Mouse (Mus musculus): Measurements from ENCODE around the gene Rnf167. TPM values are rescaled to one million over a fixed set of nuclear protein-coding genes. Genes with fewer than 3 reads are reported as not detected.
A peak's percentile ranks its signal among the peaks of the same experiment; 100 is the strongest.

The Rnf167 gene
- total RNA-seq (2021): 10 to 100 TPM; 52.0 to 54.4 TPM
- long read RNA-seq, experiment 1, transcript Rnf167-201 (9 exons, 1,833 nt): major isoform, 36 of 49 reads
- long read RNA-seq, experiment 1, partial matches to known transcripts: 2 of 49 reads
- long read RNA-seq, experiment 1, other reads (novel, unspliced or antisense): 11 of 49 reads
- long read RNA-seq, experiment 2, transcript Rnf167-201 (9 exons, 1,833 nt): major isoform, 20 of 30 reads
- long read RNA-seq, experiment 2, partial matches to known transcripts: 5 of 30 reads
- long read RNA-seq, experiment 2, other reads (novel, unspliced or antisense): 5 of 30 reads

DNA sequence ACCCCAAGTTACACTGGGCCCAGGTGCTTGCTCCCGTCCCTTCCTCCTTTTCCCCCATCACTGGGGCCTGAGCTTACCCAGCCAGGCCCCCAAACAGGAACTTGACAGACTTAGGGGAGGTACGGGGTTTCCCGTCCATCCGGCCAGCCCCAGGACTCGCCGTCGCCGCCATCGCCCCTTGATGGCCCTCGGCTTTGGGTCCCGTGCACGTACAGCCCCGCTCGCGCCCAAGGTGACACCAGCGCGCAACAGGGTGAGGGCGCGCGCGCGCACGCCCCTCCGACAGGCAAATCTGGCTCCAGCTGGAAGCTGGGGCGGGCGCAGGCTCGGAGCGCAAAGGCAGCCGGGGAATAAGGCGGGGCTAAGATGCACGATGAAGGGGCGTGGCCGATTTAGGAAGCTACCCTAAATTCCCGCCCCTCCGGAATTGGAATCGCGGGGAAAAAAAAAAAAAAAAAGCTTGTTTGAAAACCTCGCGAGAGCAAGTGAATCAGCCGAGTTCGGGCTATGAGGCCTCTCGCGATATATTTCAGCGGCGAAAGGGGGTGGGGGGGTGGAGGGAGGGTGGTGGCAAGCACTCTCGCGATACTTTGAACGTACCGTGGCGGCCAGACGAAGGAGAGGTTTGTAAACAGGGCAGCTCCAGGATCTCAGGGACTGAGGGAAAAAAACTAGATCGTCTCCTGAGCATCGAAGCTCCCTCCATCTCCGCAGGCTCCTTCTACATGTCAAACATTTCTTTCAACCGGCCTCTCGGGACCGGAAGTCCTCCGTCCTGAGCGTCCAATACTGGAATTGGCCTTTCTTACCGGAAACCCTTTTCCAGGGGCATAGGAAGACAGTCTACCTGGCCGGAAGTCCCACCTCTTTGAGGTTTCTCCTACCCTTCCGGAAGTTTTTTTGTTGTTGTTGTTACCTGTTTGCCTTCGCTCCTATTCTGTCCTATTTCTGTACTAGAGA is at the start of gene Rnf167, which contains the start of gene Slc25a11:
Gene Rnf167, plus strand, starts transcription at position 545 of the 960 bp plus-strand sequence.
Gene Slc25a11, minus strand, starts transcription at position 789 of the 960 bp plus-strand sequence.
- intact Hi-C loops (cut with DNase I): no loop called here
- peak; percentile 95 to 96 for DNase-seq

DNA sequence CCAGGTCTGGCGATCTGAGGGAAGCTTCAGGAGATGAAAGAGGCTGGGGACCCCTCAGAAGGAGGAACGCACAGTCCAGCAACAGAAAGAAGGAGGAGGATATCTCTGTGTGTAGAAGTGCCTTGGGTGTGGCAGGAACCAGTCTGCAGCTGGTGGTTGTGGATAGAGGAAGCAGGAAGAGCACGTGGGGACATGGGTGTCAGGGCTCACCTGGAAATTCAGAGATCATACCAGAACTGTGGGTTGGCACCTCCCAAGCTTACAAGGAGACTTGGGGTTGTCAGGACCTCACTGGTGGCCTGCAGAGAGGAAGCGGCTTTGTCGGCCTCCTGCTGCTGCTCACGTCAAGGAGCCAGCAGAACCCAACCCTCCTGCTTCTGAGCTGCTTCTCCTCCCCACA is 49.7 kb upstream of the Rnf167 start:
- intact Hi-C loops (cut with DNase I): no loop called here
- no peak for DNase-seq

DNA sequence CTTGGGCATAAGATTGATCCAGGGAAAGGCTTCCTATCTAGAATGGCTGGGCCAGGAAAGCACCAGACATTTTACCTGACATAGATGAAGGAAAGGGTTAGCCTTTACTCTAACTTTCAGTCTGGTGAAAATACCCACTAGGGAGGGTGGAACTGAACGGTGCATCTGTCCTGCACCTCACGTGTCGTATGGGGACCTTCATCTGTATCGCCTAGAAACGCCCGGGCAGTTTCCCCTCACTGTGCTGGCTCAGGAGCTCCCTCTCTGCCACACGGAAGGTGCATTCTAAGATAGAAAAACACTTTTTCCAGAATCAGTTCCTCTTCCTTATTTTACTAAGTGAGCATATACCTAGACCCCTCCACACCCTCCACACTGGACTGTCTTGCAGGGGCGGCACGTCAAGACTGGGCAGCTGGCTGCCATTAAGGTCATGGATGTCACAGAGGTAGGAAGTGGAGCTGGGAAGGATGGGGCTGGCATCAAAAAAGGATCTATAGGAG is 48.5 kb upstream of the Rnf167 start:
- intact Hi-C loops (cut with DNase I): no loop called here

DNA sequence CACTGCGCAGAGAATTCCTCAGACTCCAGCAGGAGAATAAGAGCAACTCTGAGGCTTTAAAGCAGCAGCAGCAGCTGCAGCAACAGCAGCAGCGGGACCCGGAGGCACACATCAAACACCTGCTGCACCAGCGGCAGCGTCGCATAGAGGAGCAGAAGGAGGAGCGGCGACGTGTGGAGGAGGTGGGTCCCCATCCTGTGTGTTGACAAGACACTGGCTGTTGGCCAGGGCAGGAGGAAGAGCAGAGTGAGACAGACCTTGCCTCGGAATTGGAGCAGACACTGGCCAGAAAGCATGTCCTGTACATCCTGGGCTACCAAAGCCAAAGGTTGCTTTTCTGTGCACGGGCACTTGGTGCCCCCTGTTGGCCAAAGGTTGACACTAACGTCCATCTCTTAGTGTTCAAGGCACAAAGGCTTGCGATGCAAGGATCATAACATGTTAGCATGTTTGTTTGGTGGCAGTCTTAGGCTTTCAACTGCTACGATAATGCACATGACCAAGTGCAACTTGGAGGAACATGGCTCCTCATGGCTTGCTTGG is 41.9 kb upstream of the Rnf167 start:
- DNase-seq: peak; percentile 82 to 87
- intact Hi-C loops (cut with DNase I): loop anchor here (1.0 to 10.0 kb wide), 3 partner anchors 42 to 170 kb away; partner anchors contain the start of genes Arrb2 and Mink1

More for the DNA sequence above, 48.5 kb upstream of the Rnf167 start:
- DNase-seq: no peak

DNA sequence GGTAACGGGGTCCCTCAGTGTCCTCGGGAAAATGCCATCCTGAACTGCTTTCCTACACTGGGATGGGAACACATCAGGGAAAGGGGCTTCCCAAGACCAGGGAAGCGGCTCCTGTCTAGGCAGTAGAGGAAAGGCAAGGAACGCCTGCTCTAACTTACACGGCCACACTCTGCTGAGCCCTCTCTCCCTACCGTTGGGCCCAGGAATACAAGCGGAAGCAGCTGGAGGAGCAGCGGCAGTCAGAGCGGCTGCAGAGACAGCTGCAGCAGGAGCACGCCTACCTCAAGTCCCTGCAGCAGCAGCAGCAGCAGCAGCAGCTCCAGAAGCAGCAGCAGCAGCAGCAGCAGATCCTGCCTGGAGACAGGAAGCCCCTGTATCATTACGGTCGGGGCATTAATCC is 40.3 kb upstream of the Rnf167 start:
- no peak for DNase-seq
- intact Hi-C loops (cut with DNase I): loop anchor here (10.0 kb wide), 1 partner anchor 172 kb away; the partner anchor contains the start of gene Arrb2

DNA sequence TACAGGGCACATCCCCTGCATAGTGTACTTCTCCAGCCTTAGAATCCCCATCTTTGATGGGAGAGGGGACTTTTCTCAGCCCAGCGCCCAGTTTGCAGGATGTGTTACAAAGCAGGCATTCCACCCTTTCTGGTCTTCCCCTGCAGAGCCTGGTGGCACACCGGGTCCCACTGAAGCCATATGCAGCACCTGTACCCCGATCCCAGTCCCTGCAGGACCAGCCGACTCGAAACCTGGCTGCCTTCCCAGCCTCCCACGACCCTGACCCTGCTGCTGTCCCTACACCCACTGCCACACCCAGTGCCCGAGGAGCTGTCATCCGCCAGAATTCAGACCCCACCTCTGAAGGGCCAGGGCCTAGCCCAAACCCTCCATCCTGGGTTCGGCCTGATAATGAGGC is 39.4 kb upstream of the Rnf167 start:
- DNase-seq: no peak
- intact Hi-C loops (cut with DNase I): loop anchor here (10.0 kb wide), 1 partner anchor 173 kb away; the partner anchor contains the start of gene Arrb2

DNA sequence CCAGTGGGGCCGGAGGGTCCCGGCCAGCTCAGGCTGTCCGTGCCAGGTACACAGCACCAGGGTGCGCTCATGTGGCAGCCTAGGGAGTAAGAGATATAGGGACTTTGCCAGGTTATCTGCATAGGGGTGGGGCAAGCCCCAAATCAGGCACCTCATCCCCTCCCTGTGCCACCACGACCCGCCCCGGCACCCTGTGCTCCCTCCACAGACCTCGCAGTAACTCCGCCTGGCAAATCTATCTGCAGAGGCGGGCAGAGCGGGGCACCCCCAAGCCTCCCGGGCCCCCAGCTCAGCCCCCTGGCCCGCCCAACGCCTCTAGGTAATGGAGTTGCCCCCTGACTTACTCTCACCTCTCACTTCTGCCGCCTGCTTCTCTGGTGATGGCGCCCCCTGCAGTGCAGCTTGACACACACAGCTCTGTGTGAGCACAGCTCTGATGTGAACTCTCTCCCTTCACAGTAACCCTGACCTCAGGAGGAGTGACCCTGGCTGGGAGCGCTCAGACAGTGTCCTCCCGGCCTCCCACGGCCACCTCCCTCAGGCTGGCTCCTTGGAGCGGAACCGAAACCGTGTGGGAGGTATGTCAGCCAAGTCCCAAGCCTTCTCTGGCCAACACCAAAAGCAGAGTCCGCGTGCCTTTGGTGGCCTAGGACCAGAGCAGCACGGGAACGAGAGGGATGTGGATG is 38.5 kb upstream of the Rnf167 start:
- DNase-seq: peak; percentile 27 to 46
- intact Hi-C loops (cut with DNase I): loop anchor here (10.0 kb wide), 1 partner anchor 174 kb away; the partner anchor contains the start of gene Arrb2

DNA sequence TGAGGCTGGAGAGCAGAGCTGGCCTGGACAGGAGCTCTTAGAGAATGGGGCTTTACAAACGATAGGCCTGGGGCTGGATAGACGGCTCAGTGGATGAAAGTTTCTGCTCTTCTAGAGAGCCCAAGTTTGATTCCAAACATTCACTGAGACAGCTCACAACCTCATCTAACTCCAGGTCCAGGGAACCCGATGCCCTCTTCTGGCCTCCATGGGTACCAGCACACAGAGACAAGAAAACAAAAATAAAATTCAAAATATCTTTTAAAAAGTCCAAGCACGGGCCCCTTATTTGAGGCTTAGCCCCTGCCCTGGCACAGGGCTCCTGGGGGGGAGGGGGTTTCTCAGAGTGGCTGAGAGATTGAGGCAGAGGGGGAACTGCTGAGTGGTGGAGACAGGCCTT is 36.3 kb upstream of the Rnf167 start:
- no peak for DNase-seq
- intact Hi-C loops (cut with DNase I): loop anchor here (10.0 kb wide), 1 partner anchor 196 kb away; the partner anchor contains the start of gene Pelp1

DNA sequence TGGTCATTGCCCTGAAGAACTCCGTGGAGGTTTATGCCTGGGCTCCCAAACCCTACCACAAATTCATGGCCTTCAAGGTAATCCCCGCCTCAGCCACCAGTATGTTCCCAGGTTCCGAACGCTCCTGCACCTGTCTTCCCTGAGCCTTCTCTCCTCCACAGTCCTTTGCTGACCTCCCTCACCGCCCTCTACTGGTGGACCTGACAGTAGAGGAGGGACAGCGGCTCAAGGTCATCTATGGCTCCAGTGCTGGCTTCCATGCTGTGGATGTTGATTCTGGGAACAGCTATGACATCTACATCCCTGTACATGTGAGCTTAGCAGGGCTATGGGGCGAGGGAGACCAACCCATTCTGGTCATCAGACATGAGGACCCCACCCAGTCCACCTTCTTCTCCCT is 34.5 kb upstream of the Rnf167 start:
- intact Hi-C loops (cut with DNase I): loop anchor here (10.0 kb wide), 1 partner anchor 198 kb away; the partner anchor contains the start of gene Pelp1

DNA sequence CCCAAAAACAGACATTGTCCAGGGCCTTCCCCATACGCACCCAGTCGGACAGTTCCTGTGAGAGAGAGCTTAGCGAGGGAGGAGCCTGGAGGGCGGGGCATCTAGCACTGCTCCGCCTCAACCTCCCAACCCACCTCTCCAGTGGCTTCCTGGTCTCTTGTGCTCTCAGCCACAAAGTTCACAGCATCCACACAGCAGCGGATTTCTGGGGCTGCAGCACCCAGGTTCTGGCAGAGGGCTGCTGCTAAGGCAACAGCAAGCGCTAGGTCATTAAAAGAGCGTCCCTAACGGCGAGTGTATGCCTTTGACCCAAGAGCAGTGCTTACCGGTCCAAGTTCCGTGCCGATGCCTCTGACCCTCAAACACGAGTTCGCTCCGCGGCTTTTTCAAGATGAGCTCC is 32.0 kb upstream of the Rnf167 start:
- intact Hi-C loops (cut with DNase I): loop anchor here (10.0 kb wide), 1 partner anchor 200 kb away; the partner anchor contains the start of gene Pelp1
- DNase-seq: peak; percentile 62 to 70

More for the DNA sequence above, 34.5 kb upstream of the Rnf167 start:
- no peak for DNase-seq

DNA sequence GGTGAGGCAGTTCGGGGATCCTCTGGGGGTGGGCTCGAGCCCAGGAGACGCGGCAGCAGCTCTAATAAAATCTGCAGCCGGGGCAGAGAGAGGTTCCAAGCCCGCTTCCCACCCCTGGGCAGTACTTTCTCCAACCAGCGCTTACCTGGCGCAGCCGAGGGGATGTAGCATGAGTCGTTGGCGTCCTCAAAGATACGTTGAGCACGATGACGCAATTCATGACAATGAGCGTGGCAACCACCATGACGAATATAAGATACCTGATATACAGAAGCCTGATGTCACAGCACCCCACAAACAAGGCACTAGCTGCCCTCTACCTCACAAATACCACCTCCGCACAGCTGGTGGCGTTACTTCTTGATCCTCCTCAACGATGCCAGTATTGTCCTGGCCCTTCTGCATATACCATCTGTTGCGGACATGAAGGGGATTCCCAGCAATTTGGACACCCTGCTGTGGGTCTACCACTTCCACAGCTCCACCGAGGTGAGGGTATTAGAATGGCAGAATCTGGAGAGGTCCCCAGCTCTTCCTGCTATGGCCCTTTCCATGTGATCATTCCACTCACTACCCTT is 31.4 kb upstream of the Rnf167 start, which contains the start of gene 4930544D05Rik:
Gene 4930544D05Rik, plus strand, starts transcription at position 333 of the 578 bp plus-strand sequence.
- intact Hi-C loops (cut with DNase I): loop anchor here (10.0 kb wide), 1 partner anchor 201 kb away; the partner anchor contains the start of gene Pelp1
- no peak for DNase-seq

DNA sequence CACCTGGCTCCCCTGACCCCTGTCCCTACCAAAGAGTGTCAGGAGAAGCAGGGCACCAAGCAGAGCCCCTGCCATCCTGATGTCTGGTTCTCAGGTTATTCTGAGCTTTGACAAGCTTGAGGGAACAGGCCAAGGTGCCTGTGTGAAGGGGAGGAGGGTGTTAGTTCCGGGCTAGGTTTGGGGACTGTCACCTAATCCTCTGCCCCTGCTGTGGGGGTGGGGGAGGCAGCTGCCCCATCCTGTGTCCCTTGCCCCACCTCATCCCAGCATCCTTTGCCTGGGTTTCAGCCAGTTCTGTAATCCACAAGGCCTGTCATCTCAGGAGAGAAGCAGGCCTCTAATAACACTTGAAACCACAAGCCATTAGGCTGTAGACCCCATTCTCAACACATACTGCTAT is 27.9 kb upstream of the Rnf167 start, which contains the start of gene Chrne:
Gene Chrne, minus strand, starts transcription at position 116 of the 400 bp plus-strand sequence.
- intact Hi-C loops (cut with DNase I): loop anchor here (10.0 kb wide), 1 partner anchor 204 kb away; the partner anchor contains the start of gene Pelp1
- no peak for DNase-seq

DNA sequence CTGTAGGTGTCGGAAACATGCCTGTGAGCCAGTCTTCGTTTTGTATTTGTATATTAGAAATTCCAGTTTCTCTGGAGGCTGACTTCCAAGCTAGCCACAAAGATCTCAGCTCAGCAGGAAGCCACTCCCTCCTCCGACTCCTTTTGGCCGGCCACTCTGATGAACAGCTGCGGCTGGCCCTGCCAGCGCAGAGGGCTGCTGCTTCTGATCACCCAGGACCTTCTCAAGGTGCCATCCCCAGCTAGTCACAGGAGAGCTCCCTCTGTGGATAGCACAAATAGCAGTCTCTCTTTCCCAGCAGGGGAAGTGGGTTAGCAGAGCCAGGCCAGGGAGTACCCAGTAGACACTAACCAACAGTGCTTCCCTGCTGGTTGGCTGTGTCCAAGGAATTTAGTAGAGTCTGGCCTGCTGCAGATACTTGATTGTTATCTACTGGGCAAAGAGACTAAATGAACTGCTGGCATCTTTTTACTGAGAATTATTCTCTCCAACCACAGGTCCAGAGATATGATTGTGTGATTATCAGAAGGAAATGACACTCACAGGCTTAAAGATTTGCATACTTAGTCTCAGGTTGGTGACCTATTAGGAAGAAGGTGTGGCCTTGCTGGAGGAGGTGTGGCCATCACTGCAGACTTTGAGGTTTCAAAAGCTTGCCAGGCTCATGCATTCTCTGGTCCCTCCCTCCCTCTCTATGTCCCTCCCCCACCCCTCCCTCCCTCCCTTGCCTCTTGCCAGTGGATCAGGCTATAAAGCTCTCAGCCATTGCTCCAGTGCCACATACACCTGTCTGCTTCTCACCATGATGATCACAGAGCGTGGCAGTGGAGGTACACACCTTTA is 24.8 kb upstream of the Rnf167 start:
- peak; percentile 23 to 25 for DNase-seq
- intact Hi-C loops (cut with DNase I): no loop called here

DNA sequence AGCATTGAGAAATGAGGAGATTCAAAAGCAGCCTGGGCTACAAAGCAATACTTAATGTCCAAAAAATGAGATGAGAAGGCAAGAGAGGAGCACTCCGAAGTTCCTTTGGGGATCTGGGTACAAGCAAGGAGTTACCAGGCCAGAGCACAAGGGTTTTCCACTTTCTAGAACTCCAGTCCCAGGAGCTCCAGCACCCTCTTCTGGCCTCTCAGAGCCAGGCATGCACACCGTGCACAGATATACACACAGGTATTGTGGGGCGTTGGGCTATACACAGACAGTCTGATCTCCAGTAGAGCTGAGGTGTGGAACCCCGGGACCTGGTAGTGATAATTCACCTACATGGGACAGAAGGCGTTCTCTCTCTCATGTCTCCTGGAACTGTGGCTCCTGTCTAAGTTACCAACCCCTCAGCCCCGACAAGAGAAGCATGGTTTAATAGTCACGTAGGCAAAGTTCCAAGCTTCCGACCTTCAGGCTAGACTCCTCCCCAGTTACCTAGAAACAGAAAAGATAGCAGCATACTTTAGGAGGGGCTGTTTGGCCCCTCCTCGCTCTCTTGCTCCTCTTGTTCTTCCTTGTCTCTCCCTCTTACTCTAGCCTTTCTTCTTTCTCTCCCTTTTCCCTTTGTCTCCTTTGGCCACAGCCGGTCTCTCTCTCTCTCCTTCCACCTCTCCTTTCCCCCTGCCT is 23.8 kb upstream of the Rnf167 start:
- intact Hi-C loops (cut with DNase I): no loop called here
- no peak for DNase-seq

DNA sequence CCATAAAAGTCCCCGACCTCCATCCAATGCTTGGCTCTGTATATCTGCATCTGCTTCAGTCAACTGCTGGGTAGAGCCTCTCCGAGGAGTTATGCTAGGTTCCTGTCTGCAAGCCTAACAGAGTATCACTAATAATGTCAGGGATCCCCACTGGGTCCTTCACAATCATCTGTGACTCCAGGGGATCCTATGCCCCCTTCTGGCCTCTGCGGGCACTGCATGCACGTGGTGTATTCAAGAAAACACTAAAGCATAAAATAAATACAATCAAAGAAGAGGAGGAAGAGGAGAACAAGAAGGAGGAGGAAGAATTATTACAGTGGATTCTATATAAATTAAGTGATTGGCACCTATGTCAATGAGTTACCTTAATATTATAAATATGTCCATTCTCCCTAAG is 21.6 kb upstream of the Rnf167 start:
- intact Hi-C loops (cut with DNase I): no loop called here
- DNase-seq: peak; percentile 39 to 68

DNA sequence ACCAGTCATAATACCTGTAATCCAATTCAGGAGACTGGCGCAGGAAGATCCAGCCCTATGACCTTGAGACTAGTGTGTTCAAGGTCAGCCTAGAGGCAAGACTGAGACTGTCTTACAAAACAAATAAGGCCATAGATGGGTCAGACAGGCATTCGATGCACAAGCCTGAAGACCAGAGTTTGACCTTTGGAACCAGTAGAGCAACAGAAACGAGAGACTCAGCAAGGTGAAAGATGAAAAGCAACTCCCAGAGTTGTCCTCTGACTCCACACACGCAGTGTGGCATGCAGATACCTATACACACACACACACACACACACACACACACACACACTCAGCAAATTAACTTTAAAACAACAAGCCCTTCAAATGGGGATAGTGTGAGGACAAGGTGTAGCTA is 20.2 kb upstream of the Rnf167 start:
- no peak for DNase-seq
- intact Hi-C loops (cut with DNase I): no loop called here

DNA sequence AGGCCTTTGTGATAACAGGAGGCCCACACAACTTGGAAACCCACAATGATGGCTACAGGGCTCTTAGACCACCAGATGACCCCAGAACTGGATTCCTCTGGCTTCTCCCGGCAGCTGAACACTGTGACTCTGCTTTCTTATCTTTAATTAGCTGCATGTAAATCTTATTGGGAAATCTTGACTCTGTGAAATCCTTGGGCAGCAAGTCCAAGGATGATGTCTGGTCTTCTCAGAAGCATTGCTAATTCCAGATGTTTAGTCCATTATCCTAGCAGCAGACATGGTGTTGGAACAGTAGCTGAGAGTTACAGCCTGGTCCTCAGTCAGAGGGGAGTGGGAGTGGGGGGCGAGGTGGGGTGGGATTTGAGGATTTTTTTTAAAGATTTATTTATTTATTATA is 18.6 kb upstream of the Rnf167 start:
- intact Hi-C loops (cut with DNase I): no loop called here
- DNase-seq: no peak

All from heart, postnatal 14 days (tissue).